Mouse (Mus musculus) megakaryocyte, embryonic 14.5 days (primary cell): ENCODE measurements around the gene Ppp1r11. TPM values are rescaled to one million over a fixed set of nuclear protein-coding genes. Genes with fewer than 3 reads are reported as not detected.

Source experiments
- H3K27me3 ChIP-seq: replicated peaks from 2 replicates; pipeline ENCODE3; 2012; ENCODE audit warnings: inconsistent platforms
- H3K36me3 ChIP-seq: replicated peaks from 2 replicates; pipeline ENCODE3; 2012; ENCODE audit warnings: low read length, inconsistent platforms, mixed read lengths
- H3K4me1 ChIP-seq: 2 replicates; pipeline ENCODE4 v1.6.1; 2012; ENCODE audit warnings: inconsistent platforms
- H3K4me3 ChIP-seq: replicated peaks from 2 replicates; pipeline ENCODE3; 2012; ENCODE audit warnings: moderate library complexity, mild to moderate bottlenecking, inconsistent platforms
- H3K9me3 ChIP-seq: 2 replicates; pipeline ENCODE4 v1.6.1; 2012; ENCODE audit warnings: inconsistent platforms
- FLI1 ChIP-seq: IDR thresholded peaks from 2 replicates; pipeline ENCODE4 v1.6.1; 2012; ENCODE audit warnings: low read length, inconsistent platforms, mixed read lengths
- GATA1 ChIP-seq: IDR thresholded peaks from 3 replicates; pipeline ENCODE4 v1.6.1; 2012; ENCODE audit warnings: mixed read lengths, low read length, inconsistent platforms, borderline replicate concordance
- polyA plus RNA-seq: library from polyadenylated mRNA; stranded (reverse); fragments of >175 nt; gene quantifications from 2 replicates; pipeline ENCODE4 v1.2.3, GENCODE M21; 2012; ENCODE audit warnings: low replicate concordance; ENCODE audit not compliant: insufficient read depth

The Ppp1r11 gene
- polyA plus RNA-seq, 1 experiment = 504 TPM

DNA sequence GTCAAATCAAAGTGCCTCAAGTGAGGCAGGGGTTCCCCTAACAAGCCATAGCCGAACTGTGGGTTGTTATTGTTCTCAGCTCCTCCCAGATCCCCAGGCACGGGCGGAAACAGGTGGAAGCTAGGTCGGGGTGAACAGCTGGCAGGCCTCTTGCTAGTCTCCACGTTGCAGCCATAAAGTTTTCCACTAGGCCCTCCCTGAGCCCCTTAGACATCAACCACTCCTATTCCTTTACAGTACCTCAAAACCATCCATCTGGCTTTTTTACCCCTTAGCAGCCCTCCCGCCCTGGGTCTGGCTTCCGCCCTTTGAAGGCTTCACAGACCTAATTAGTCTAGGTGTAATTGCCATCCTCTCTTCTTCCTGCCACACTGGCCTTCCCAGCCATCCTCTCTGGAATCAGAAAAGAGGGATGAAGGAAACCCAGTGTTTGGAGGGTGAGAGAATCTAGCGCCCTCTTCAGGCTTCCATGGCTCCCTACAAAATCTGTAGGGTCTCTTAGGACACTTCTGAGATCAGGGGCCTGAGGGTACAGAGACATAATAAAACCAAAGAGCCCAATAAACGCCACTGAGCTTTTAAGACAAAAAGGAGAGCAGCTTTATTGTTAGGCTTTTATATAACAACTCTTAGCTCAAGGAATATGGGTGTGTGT lies 7.3 kb downstream of the Ppp1r11 start:
- peaks cover 42% of the 10 kb centered on the region for H3K4me1 ChIP-seq
- H3K9me3 ChIP-seq = peaks cover 8% of the 10 kb centered on the region; the same call in 1 of the 2 replicates
- peaks cover 81% of the 10 kb centered on the region for H3K27me3 ChIP-seq
- TF ChIP-seq GATA1 (no peak), FLI1 (no peak)
- peaks cover 15% of the 10 kb centered on the region for H3K36me3 ChIP-seq
- H3K4me3 ChIP-seq = no peak overlapping the region

DNA sequence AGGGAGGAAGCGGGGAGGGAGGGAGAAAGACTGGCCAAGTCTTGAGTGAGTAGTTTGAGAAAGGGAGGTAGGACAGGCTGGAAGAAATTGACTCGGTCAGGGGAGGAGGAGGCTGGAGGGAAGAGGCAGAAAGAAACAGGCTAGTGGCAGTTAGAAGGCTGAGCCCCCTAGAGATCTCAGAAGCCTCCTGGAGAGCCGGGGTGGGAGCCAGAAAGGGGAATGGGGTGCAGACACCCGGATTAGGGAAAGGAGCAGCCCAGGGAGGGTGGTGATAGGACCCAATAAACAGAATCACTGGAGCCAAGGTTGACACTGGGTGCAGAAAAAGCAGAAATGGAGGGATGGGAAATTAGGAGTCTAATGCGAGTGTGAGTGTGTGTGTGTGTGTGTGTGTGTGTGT lies 7.8 kb downstream of the Ppp1r11 start:
- Histone ChIP-seq H3K4me1 (peaks cover 36% of the 10 kb centered on the region), H3K4me3 (no peak overlapping the region), H3K9me3 (peaks cover 8% of the 10 kb centered on the region; the same call in 1 of the 2 replicates), H3K36me3 (peaks cover 10% of the 10 kb centered on the region), H3K27me3 (peaks cover 86% of the 10 kb centered on the region)
- TF ChIP-seq GATA1 = no peak
- TF ChIP-seq FLI1 = no peak

DNA sequence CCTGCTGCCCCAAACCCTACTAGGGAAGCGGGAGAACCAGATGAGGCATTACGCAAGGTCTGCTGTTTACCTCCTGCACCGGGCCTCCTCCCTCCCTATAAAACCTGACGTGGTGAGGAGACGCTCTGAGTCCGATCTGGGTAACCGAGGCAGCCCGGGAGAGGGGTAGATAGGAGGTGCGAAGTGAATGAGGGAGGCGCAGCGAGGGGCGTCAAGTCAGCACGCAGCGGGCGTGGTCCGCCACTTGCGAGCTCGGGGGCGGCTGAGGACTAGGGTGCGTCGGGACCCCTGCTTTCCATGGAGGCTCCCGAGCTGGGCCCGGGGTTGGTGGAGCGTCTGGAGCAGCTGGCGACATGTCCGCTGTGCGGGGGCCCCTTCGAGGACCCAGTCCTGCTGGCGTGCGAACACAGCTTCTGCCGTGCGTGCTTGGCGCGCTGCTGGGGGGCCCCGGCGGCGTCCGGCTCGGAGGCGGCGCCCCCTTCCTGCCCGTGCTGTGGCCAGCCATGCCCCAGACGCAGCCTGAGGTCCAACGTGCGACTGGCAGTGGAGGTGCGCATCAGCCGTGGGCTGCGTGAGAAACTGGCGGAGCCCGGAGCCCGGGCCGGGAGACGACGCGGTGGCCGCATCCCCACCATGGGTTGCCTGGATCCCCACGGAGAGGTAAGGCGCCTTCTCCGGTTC lies 8.6 kb downstream of the Ppp1r11 start, which contains the start of gene Rnf39:
Gene Rnf39 (plus strand): TSS at position 128 of the 681 bp plus-strand sequence.
- H3K27me3 ChIP-seq = peaks cover 90% of the 10 kb centered on the region
- TF ChIP-seq GATA1 (no peak), FLI1 (no peak)
- H3K4me1 ChIP-seq = peaks cover 29% of the 10 kb centered on the region
- H3K4me3 ChIP-seq = peak within 1 kb of the TSS; percentile 78
- H3K36me3 ChIP-seq = peaks cover 2% of the 10 kb centered on the region
- H3K9me3 ChIP-seq = peaks cover 8% of the 10 kb centered on the region; the same call in 1 of the 2 replicates

DNA sequence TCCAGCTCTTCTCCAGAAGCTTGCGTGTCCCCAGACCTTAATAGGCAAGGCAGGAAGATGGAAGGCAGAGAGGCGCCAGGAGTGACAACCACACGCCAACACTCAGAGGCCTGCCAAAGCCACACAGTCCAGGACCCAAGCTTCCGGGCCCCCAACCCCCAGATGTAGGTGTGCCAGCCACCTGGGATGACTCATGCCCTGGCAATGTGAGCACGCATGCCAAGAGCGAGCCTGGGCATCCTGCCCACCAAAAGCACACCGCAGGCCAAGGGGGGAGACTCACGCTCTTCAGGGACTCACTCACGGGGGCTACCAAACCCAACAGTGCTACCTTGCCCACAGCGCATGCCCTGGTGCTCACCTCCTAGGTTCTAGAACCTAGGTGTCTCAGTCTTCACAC lies 9.2 kb downstream of the Ppp1r11 start:
- TF ChIP-seq FLI1 = no peak
- no peak for TF ChIP-seq GATA1
- Histone ChIP-seq H3K4me1 (peaks cover 24% of the 10 kb centered on the region), H3K27me3 (peaks cover 90% of the 10 kb centered on the region), H3K4me3 (no peak overlapping the region), H3K9me3 (peaks cover 8% of the 10 kb centered on the region; the same call in 1 of the 2 replicates), H3K36me3 (no peaks in the 10 kb centered on the region)

DNA sequence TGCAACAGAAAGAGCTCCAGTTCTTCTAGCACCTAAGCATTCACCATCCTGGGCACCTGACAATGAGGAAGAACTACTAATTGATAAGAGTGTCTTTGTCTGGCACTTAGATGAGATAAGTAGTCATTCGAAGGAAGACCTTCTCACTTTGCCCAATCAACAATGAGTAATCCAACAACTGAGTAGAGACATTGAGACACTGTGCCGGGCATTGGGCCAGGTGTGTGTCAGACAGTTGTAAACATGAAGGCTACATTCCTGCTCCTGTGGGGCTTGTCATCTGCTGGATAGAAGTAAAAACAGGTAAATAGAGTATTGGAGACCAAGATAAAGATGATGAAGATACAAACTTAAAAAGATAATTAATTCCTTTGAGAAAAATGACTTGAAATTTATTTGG lies 13.5 kb downstream of the Ppp1r11 start:
- Histone ChIP-seq H3K4me3 (no peak overlapping the region), H3K4me1 (peaks cover 9% of the 10 kb centered on the region), H3K36me3 (no peaks in the 10 kb centered on the region), H3K9me3 (peaks cover 8% of the 10 kb centered on the region; the same call in 1 of the 2 replicates), H3K27me3 (peaks cover 59% of the 10 kb centered on the region)
- TF ChIP-seq GATA1 (no peak), FLI1 (no peak)

DNA sequence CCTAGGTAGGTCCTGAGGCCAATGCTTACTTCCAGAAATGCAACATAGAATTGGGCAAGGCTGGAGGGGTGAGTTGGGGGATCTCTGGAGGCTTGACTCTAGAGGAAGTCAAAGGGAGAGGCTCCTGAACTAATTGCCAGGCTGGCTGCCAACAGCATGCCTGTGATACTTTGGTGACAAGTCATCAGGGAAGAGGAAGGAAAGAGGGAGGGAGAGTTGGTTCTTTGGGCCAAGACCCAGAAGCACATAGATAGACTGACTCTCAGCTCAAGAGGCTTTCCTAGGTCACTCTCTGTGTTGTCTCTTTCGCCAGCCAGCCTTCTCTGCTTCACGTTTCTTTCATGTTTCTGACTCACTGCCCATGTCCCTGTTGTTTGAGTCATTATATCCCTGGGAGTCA lies 19.7 kb downstream of the Ppp1r11 start:
- peaks cover 11% of the 10 kb centered on the region for H3K4me1 ChIP-seq

DNA sequence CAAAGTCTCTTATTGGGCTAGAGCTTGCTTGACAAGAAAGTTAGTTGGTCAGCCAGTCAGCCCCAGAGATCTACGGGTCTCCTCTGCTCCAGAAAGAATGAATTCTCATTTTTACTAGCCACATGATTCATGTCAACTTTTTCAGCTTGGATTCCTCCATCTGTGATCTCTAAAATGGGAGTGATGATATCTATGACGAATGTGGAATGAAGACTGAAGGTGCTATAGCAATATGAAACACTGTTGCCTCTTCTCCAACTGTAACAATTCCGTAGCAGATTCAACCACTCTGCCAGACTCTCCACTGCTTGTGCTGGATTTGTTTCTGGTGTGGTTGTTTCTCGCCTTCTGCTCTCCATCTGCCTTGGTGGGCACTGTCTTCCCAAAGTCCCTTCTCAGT lies 20.4 kb downstream of the Ppp1r11 start:
- Histone ChIP-seq H3K27me3 (peaks cover 31% of the 10 kb centered on the region), H3K4me1 (peaks cover 11% of the 10 kb centered on the region), H3K36me3 (no peaks in the 10 kb centered on the region), H3K4me3 (no peak overlapping the region), H3K9me3 (no peaks in the 10 kb centered on the region)
- TF ChIP-seq GATA1 (no peak), FLI1 (no peak)

More for the DNA sequence above, 19.7 kb downstream of the Ppp1r11 start:
- Histone ChIP-seq H3K27me3 (peaks cover 37% of the 10 kb centered on the region), H3K9me3 (no peaks in the 10 kb centered on the region), H3K36me3 (no peaks in the 10 kb centered on the region), H3K4me3 (no peak overlapping the region)
- no peak for TF ChIP-seq GATA1
- TF ChIP-seq FLI1 = no peak

DNA sequence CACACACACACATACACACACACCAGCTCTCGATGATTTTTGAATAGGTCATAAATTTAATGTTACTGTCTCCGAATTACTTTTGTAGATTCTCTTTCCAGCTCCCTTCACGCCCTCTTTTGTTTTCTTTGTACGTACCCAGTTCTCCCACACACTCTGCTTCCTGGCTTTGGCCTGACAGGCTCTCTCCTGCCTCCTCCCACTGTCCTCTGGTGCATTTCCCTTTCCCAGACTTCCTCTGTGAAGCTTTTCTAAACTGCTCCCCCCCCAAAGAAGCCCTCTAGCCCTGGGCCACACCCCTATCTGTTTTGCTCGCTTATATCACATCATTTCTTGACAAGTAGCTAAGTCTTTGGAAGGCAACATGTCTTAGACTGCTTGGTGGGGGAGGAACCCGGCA lies 21.3 kb downstream of the Ppp1r11 start:
- Histone ChIP-seq H3K9me3 (no peaks in the 10 kb centered on the region; the same call in 1 of the 2 replicates), H3K4me1 (peaks cover 11% of the 10 kb centered on the region), H3K36me3 (no peaks in the 10 kb centered on the region), H3K27me3 (peaks cover 31% of the 10 kb centered on the region), H3K4me3 (no peak overlapping the region)
- TF ChIP-seq FLI1 = no peak
- TF ChIP-seq GATA1 = no peak

DNA sequence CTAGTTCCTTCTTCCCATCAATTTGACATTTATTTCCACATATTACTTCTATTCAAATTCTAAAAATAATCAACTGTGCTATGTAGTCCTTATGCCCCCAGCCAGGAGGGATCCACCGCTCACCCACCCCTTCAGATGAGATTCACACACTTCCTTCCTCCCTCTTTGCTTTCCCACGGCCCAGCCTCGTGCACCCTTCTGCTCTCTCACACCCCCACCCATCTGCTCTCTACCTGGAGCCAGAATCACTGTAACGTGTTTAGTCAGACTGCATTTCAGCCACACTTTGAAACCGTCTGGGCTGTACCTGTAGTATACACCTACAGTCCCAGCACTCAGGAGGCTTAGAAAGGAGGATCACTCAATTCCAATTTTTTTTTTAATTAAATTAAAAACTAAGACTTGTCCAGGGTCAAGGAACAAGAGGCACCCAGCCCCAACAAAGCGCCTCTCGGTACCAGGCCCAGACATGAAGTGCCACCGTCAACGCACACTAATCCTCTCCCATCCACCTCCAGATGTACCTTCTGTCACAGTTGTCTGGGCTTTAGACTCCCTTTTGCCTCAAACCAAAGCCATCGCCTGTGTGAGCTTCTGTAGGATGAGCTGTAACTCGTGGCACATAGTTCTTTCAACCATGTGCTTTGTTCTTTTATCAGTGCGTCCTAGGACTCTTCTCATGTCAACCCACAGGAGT lies 22.2 kb downstream of the Ppp1r11 start:
- TF ChIP-seq GATA1 = no peak
- TF ChIP-seq FLI1 = no peak
- Histone ChIP-seq H3K9me3 (no peaks in the 10 kb centered on the region; the same call in 1 of the 2 replicates), H3K4me1 (peaks cover 11% of the 10 kb centered on the region), H3K27me3 (peaks cover 31% of the 10 kb centered on the region), H3K4me3 (no peak overlapping the region), H3K36me3 (no peaks in the 10 kb centered on the region)
